Mouse (Mus musculus): Measurements from ENCODE around the gene Nckap5l.

DNA sequence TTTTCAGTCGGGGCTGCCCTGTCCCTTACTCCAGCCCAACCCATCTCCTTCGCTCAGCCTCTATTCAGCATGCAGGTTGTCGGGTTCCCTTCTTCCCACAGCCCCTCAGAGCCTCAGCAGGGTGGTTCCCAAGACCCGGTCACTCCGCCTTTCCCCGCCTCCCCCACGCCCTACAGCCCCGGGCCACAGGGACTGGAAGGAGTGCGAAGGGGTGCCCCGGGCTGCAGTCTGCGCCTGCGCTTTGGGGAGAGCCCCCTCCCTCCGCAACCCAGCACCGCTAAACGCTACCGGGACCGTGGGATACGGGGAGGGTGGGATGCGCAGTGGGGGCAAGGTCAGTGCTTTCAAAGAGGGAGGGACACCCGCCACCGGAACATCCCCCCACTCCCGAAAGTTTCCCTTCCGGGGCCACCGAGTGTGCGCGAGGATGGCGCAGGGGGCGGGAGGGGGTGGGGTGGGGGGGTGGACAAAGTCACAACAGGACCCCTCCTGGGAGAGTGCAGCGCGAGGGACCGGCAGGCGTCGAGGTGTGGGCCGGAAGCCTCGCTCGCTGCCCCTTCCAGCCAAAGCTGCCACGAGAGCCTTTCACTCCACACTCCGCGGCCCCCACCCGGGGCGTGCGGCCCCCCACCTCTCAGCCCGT is 464 bp downstream of the Nckap5l start:
- TF ChIP-seq POLR2A (IDR thresholded peaks at IDR 0.05; ENCODE audit: borderline replicate concordance, extremely low read depth, low read depth, low read length) (no peak), CTCF (IDR thresholded peaks at IDR 0.05; ENCODE audit: insufficient read depth, low read length) (no peak)

All from lung, adult 2 months (tissue).